In the genomic region with DNA sequence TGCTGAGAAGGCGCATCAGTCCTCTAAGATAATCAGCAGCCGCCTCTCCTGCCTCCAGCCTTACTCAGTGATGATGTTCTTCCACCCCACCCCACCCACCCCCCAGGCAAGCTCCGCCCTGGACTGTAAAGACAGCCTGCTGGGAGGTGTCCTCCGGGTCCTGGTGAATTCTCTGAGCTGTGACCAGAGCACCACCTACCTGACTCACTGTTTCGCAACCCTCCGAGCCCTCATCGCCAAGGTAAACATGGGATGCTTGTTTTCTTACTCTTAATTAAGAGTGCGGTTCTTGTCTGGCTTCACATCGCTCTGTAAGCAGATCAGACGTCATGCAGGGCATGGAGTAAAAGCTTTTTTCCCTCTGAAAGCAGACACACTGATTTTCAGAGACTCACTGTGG, we compare ENCODE assay signal across 22 mouse cellular contexts.
DNase-seq lines count a peak whose midpoint lies in the region; ATAC-seq and TF ChIP-seq lines count a peak whose summit lies in the region.
"Had no signal": no experiment of that assay in that cellular context is flagged by ENCODE, and none has a peak within 500 bp of the region (broad histone marks: within the 10 kb centered on the region; RNA-seq: fewer than 3 reads in every experiment).

No protein-coding gene starts in this region.

- TF ChIP-seq CTCF in C2C12 (IDR thresholded peaks at IDR 0.05; ENCODE audit: control insufficient read depth, insufficient read depth, insufficient read length): no peak

- H3ac ChIP-seq in C2C12 (ENCODE audit: control insufficient read depth, insufficient read length, low read depth): no peak overlapping the region

- H3K79me2 ChIP-seq in C2C12 (ENCODE audit: control insufficient read depth, insufficient read depth): no peaks in the 10 kb centered on the region

- H3K9ac ChIP-seq in liver, embryonic 11.5 days (ENCODE audit: low read depth, low read length): no peak overlapping the region
- H3K9ac ChIP-seq: embryonic facial prominence, embryonic 15.5 days; heart, embryonic 13.5 days; liver, embryonic 13.5 days; midbrain, embryonic 12.5 days; neural tube, embryonic 15.5 days had no signal

- H3K4me3 ChIP-seq in liver, embryonic 11.5 days (ENCODE audit: low read depth, low read length): no peak overlapping the region
- H3K4me3 ChIP-seq in C2C12 (ENCODE audit: insufficient read depth, poor library complexity, severe bottlenecking): no peak overlapping the region
- H3K4me3 ChIP-seq: embryonic facial prominence, embryonic 15.5 days; forebrain, embryonic 10.5 days; heart, embryonic 13.5 days; limb, embryonic 10.5 days; liver, embryonic 13.5 days; midbrain, embryonic 12.5 days; neural tube, embryonic 15.5 days had no signal

- ATAC-seq in liver, embryonic 11.5 days (replicated peaks; ENCODE audit: low FRiP score): no peak
- ATAC-seq: forebrain, embryonic 16.5 days; hindbrain, postnatal 0 days; intestine, embryonic 16.5 days had no signal

- no peak overlapping the region for H3K4me2 ChIP-seq in liver, embryonic 11.5 days
- H3K4me2 ChIP-seq: embryonic facial prominence, embryonic 15.5 days; heart, embryonic 13.5 days; liver, embryonic 13.5 days; midbrain, embryonic 12.5 days; neural tube, embryonic 15.5 days had no signal

- H3K79me3 ChIP-seq in C2C12 (ENCODE audit: low read depth): no peaks in the 10 kb centered on the region

- no peaks in the 10 kb centered on the region for H3K9me3 ChIP-seq in liver, embryonic 11.5 days (ENCODE audit: control insufficient read depth, low read length)
- H3K9me3 ChIP-seq: embryonic facial prominence, embryonic 15.5 days; forebrain, embryonic 10.5 days; heart, embryonic 13.5 days; limb, embryonic 10.5 days; liver, embryonic 13.5 days; midbrain, embryonic 12.5 days; neural tube, embryonic 15.5 days had no signal

- H3K27ac ChIP-seq in liver, embryonic 11.5 days (ENCODE audit: low read depth, low read length): no peak overlapping the region
- H3K27ac ChIP-seq: embryonic facial prominence, embryonic 15.5 days; forebrain, embryonic 10.5 days; heart, embryonic 13.5 days; hindbrain, postnatal 0 days; limb, embryonic 10.5 days; liver, embryonic 13.5 days; midbrain, embryonic 12.5 days; neural tube, embryonic 15.5 days had no signal

- DNase-seq in liver: peak; percentile 12
- DNase-seq in liver, embryonic 11.5 days (ENCODE audit: low spot score): no peak
- peak; percentile 24 for DNase-seq in Muller cell, postnatal 12 days (ENCODE audit: inconsistent ontology term)
- peak; percentile 36 to 66 for DNase-seq in kidney, postnatal 25 days
- no peak for DNase-seq in spleen, adult 12 weeks (ENCODE audit: low spot score)
- no peak for DNase-seq in ovary, adult 18-20 months (ENCODE audit: low spot score)
- DNase-seq: adrenal gland, postnatal 25 days; cerebellum, adult 8-10 months; cerebellum, postnatal 36 days; gastrocnemius, postnatal 14 days; heart, postnatal 14 days; liver, embryonic 13.5 days had no signal

- no peaks in the 10 kb centered on the region for H3K4me1 ChIP-seq in liver, embryonic 11.5 days (replicated peaks; ENCODE audit: control insufficient read depth, insufficient read depth, low read length)
- H3K4me1 ChIP-seq: embryonic facial prominence, embryonic 15.5 days; heart, embryonic 13.5 days; liver, embryonic 13.5 days; midbrain, embryonic 12.5 days; neural tube, embryonic 15.5 days had no signal

- H3K27me3 ChIP-seq in liver, embryonic 11.5 days (replicated peaks; ENCODE audit: control insufficient read depth, insufficient read depth, low read length): no peaks in the 10 kb centered on the region
- H3K27me3 ChIP-seq in C2C12 (ENCODE audit: control insufficient read depth, insufficient read depth, insufficient read length): no peaks in the 10 kb centered on the region
- H3K27me3 ChIP-seq: embryonic facial prominence, embryonic 15.5 days; heart, embryonic 13.5 days; liver, embryonic 13.5 days; midbrain, embryonic 12.5 days; neural tube, embryonic 15.5 days had no signal

- H3K36me3 ChIP-seq in liver, embryonic 11.5 days (ENCODE audit: control insufficient read depth, insufficient read depth, low read length): no peaks in the 10 kb centered on the region; the same call in 1 of the 2 replicates
- peaks cover 39% of the 10 kb centered on the region for H3K36me3 ChIP-seq in C2C12 (ENCODE audit: control insufficient read depth, insufficient read depth)
- H3K36me3 ChIP-seq: embryonic facial prominence, embryonic 15.5 days; forebrain, embryonic 10.5 days; heart, embryonic 13.5 days; limb, embryonic 10.5 days; midbrain, embryonic 12.5 days; neural tube, embryonic 15.5 days had no signal

- WGBS in liver, embryonic 11.5 days: 61% methylated on average over 10 of the region's 10 CpGs

TF ChIP-seq in C2C12, 6 proteins besides CTCF, POLR2A, EP300 and RAD21:
- TF ChIP-seq MYOG (IDR thresholded peaks at IDR 0.05; ENCODE audit: control insufficient read depth, extremely low read depth, insufficient read length): no peak
- TF ChIP-seq MAX (IDR thresholded peaks at IDR 0.05): no peak
- TF ChIP-seq CEBPB (IDR thresholded peaks at IDR 0.05; ENCODE audit: low read depth): peak; percentile 55

Comparison
In these comparisons a context has a peak if more than half of its experiments do, and no peak if none do; other contexts are left out.
1. DNase-seq: peak in liver (single experiment), Muller cell, postnatal 12 days (single experiment) and kidney, postnatal 25 days (2 of 2); none in liver, embryonic 11.5 days (single experiment), spleen, adult 12 weeks (single experiment) and ovary, adult 18-20 months (single experiment).